Mouse (Mus musculus): ENCODE results near the gene Kif11. TPM values are rescaled to one million over a fixed set of nuclear protein-coding genes. Genes with fewer than 3 reads are reported as not detected.

Kif11 gene
- polyA plus RNA-seq, 1 experiment from 2014 or later = 54.2 TPM

DNA sequence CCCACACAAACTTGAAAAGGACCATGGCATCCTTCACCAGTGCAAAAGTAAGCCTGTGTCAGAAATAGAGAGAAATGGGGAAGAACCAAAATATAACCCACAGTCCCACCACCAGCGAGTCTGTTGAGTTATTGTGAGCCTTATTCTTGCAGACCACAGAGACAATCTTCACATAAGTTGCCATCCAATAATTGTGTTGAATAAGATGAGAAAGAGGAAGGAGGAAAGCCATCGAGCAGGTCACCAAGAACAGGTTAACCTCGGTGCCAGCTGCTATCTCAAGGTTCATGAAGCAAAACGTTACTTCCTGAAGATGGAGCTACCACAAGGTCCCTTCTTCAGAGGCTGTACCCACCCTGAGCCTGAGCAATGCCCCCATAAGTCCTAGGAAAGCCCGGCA is 90.8 kb downstream of the Kif11 start:
- no peak for ATAC-seq (ENCODE audit: low FRiP score)
- Histone ChIP-seq H3K36me3 (no peaks in the 10 kb centered on the region), H3K9ac (no peak overlapping the region), H3K27ac (no peak overlapping the region), H3K4me1 (no peaks in the 10 kb centered on the region), H3K4me2 (replicated peaks) (no peak overlapping the region), H3K4me3 (no peak overlapping the region), H3K27me3 (no peaks in the 10 kb centered on the region), H3K9me3 (replicated peaks) (no peaks in the 10 kb centered on the region)
- 89% methylated on average over 5 of the region's 5 CpGs for WGBS

DNA sequence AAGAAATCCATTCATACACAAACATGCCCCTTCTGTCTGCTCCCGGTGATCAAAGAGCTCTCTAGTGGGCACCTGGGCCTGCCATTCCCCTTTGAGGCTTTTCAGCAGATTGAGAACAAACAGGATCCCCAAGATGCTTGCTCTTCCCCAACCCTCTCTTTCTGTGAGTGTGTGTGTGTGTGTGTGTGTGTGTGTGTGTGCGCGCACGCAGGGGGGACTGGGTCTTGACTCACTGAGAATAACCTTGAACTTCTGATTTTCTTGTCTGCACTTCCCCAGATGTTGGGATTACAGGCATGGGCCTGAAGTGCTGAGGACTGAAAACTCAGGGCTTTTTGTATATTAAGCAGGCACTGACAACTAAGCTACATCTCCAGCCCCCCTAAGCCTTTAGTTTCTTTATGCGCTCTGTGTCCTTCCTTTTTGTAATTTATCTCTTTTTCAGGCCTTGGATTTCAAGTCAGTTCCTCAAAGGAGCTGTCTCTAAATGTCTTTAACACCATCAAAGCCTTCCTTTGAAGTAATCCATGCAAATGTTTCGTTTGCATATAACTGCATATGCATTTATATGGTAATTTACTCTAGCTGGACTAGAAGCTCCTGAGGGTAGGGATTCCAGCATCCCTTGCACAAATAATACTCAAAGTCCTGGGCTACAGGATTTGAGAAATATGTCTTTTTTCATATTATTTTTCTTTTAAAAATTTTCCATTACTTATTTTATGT is 92.8 kb downstream of the Kif11 start:
- Histone ChIP-seq H3K9ac (no peak overlapping the region), H3K4me1 (no peaks in the 10 kb centered on the region), H3K4me2 (replicated peaks) (no peak overlapping the region), H3K9me3 (replicated peaks) (no peaks in the 10 kb centered on the region), H3K4me3 (no peak overlapping the region), H3K27me3 (no peaks in the 10 kb centered on the region), H3K36me3 (no peaks in the 10 kb centered on the region), H3K27ac (no peak overlapping the region)
- no peak for ATAC-seq (ENCODE audit: low FRiP score)
- WGBS = 68% methylated on average over 6 of the region's 6 CpGs

Other genes starting within 250 kb of the Kif11 start
- 151 and 154 TPM in 2 replicates for gene March5, start 168.9 kb upstream of the Kif11 start, polyA plus RNA-seq (2016; fragmentation: Nextera tagmentation; extraction: Ambion mirVana)
- 6.2 and 7.0 TPM in 2 replicates for gene Cpeb3, start 167.8 kb upstream of the Kif11 start, polyA plus RNA-seq (2016; fragmentation: Nextera tagmentation; extraction: Ambion mirVana)
- 44.0 and 45.4 TPM in 2 replicates for gene Ide, start 38.6 kb upstream of the Kif11 start, polyA plus RNA-seq (2016; fragmentation: Nextera tagmentation; extraction: Ambion mirVana)
- gene Hhex, start 58.4 kb downstream of the Kif11 start, polyA plus RNA-seq (2016; fragmentation: Nextera tagmentation; extraction: Ambion mirVana) = 7.2 and 9.2 TPM in 2 replicates
- gene Exoc6, start 174.0 kb downstream of the Kif11 start, polyA plus RNA-seq (2016; fragmentation: Nextera tagmentation; extraction: Ambion mirVana) = 9.5 and 10.3 TPM in 2 replicates

All from hindbrain, embryonic 12.5 days (tissue).